Mouse (Mus musculus) forebrain, postnatal 0 days (tissue): ENCODE data around the gene Prdm16. TPM values are rescaled to one million over a fixed set of nuclear protein-coding genes. Genes with fewer than 3 reads are reported as not detected.
A peak's percentile ranks its signal among the peaks of the same experiment; 100 is the strongest.

Source experiments
- ATAC-seq: fragments of 200-750 bp; cut with Nextera tagmentation; 2 replicates; pipeline ENCODE4 v1.8.0; 2017; ENCODE audit warnings: mild to moderate bottlenecking, moderate library complexity
- DNase-seq: peaks from one replicate; pipeline ENCODE4 v3.0.0-alpha.2; 2015
- H3K27ac ChIP-seq: fragments of 300-500 bp; sonication (generic); 2 replicates; pipeline ENCODE4 v1.5.1; 2014; ENCODE audit warnings: low read depth, mild to moderate bottlenecking, antibody characterized with exemption, low read length, moderate library complexity, mixed read lengths
- H3K27me3 ChIP-seq: fragments of 300-500 bp; sonication (generic); 2 replicates; pipeline ENCODE4 v1.6.1; 2014; ENCODE audit warnings: mild to moderate bottlenecking, low read length, mixed read lengths; ENCODE audit not compliant: insufficient read depth
- H3K36me3 ChIP-seq: fragments of 300-500 bp; sonication (generic); 2 replicates; pipeline ENCODE4 v1.6.1; 2014; ENCODE audit warnings: mild to moderate bottlenecking, moderate library complexity; ENCODE audit not compliant: insufficient read depth
- H3K4me1 ChIP-seq: fragments of 300-500 bp; sonication (generic); 2 replicates; pipeline ENCODE4 v1.6.1; 2014; ENCODE audit warnings: antibody characterized with exemption; ENCODE audit not compliant: insufficient read depth
- H3K4me2 ChIP-seq: fragments of 300-500 bp; sonication (generic); 2 replicates; pipeline ENCODE4 v1.6.1; 2014; ENCODE audit warnings: low read depth, mild to moderate bottlenecking, moderate library complexity
- H3K4me3 ChIP-seq: fragments of 300-500 bp; sonication (generic); 2 replicates; pipeline ENCODE4 v1.5.1; 2014; ENCODE audit warnings: low read depth, low read length, mixed read lengths
- H3K9ac ChIP-seq: fragments of 300-500 bp; sonication (generic); 2 replicates; pipeline ENCODE4 v1.6.1; 2014; ENCODE audit warnings: mild to moderate bottlenecking
- H3K9me3 ChIP-seq: fragments of 300-500 bp; sonication (generic); 2 replicates; pipeline ENCODE4 v1.6.1; 2016; ENCODE audit warnings: low read length
- CTCF ChIP-seq: sonication (generic); IDR thresholded peaks from 2 replicates; pipeline ENCODE4 v1.5.1; 2016; ENCODE audit warnings: antibody characterized with exemption, control low read depth, low read depth
- WGBS: fragments of 180-500 bp; shearing (Covaris S2); extraction: QIAGEN DNeasy Blood & Tissue Kit; methylation state at CpG from one replicate; pipeline ENCODE4 v1.1.7; 2014; 5-methylcytosine and 5-hydroxymethylcytosine counted together
- polyA plus RNA-seq: library from polyadenylated mRNA; unstranded; fragments of >200 nt; fragmentation: Nextera tagmentation; extraction: Ambion mirVana; gene quantifications from 2 replicates; pipeline ENCODE4 v1.2.1, GENCODE M21; 2015
- total RNA-seq: library from RNA; depleted of rRNA; stranded (reverse); fragments of >200 nt; gene quantifications from 2 replicates; pipeline ENCODE4 v1.2.3, GENCODE M21; 2014

Prdm16 gene
- total and polyA plus RNA-seq, 2 experiments from 2014 or later: 10.7 to 16.3 TPM

DNA sequence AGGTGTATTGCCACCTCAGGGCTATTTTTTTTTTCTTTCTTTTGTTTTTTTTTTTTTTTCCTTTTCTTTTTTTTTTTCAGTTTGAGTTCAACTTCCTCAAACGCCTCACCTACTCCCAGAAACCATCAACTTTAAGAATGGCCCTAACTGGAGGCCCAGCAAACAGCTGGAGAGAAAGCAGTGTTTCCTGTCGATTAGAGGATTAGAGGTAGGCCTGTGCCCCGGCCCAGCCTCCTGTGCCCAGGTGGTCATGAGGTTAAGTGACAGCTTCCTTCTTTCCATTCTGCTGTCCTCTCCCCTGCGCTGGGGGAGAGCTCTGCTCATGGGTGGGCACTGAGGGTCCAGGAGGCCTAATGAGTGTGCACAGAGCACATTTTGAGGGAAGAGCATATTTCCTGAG is 105.3 kb downstream of the Prdm16 start:
- TF ChIP-seq CTCF: no peak
- Histone ChIP-seq H3K4me1 (peaks cover 3% of the 10 kb centered on the region; the same call in 1 of the 2 replicates), H3K27ac (no peak overlapping the region), H3K27me3 (no peaks in the 10 kb centered on the region), H3K36me3 (no peaks in the 10 kb centered on the region), H3K9me3 (no peaks in the 10 kb centered on the region), H3K4me3 (no peak overlapping the region), H3K9ac (no peak overlapping the region), H3K4me2 (no peak overlapping the region)
- no peak for ATAC-seq
- no peak for DNase-seq
- 48% methylated on average over 4 of the region's 4 CpGs for WGBS

- Histone ChIP-seq H3K27me3 (no peaks in the 10 kb centered on the region), H3K27ac (no peak overlapping the region), H3K4me1 (peaks cover 3% of the 10 kb centered on the region; the same call in 1 of the 2 replicates), H3K36me3 (no peaks in the 10 kb centered on the region), H3K4me3 (no peak overlapping the region), H3K4me2 (no peak overlapping the region), H3K9ac (no peak overlapping the region), H3K9me3 (no peaks in the 10 kb centered on the region)
- DNase-seq: no peak
- 68% methylated on average over 7 of the region's 7 CpGs for WGBS
- no peak for TF ChIP-seq CTCF
- no peak for ATAC-seq
Measured at GRCm38 (mm10) chr4:154530336-154530735, 106.3 kb downstream of the Prdm16 start.

GRCm38 (mm10) chr4:154527506-154527905 is 109.2 kb downstream of the Prdm16 start:
- H3K9me3 ChIP-seq: no peaks in the 10 kb centered on the region
- no peak overlapping the region for H3K9ac ChIP-seq
- no peak overlapping the region for H3K27ac ChIP-seq
- no peaks in the 10 kb centered on the region for H3K36me3 ChIP-seq
- no peak for TF ChIP-seq CTCF
- no peaks in the 10 kb centered on the region for H3K27me3 ChIP-seq
- H3K4me3 ChIP-seq: no peak overlapping the region
- ATAC-seq: no peak
- WGBS: 58% methylated on average over 9 of the region's 9 CpGs
- peaks cover 3% of the 10 kb centered on the region; the same call in 1 of the 2 replicates for H3K4me1 ChIP-seq
- DNase-seq: no peak
- no peak overlapping the region for H3K4me2 ChIP-seq

DNA sequence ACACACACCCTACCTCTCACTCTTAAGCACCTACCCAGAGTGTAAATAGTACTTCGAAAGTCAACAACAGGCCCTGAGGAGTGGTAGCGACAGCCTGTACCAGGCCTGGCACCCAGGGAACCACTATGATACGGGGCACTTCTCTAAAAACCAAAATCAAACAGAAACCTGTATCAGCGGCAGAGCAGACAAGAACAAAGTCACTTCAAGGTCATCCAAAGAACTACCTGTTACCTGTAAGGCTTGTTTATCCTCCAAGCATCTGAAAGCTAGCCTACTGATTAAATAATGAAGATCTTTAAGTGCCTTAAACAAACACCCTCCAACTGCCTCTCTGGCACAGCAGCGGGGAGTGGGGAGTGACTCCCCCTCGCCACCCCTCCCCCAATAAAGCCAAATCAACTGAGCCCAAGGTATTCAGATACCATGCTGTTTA is 110.3 kb downstream of the Prdm16 start:
- H3K4me3 ChIP-seq: no peak overlapping the region
- no peaks in the 10 kb centered on the region for H3K9me3 ChIP-seq
- ATAC-seq: no peak
- no peak for DNase-seq
- no peak overlapping the region for H3K9ac ChIP-seq
- H3K27me3 ChIP-seq: no peaks in the 10 kb centered on the region
- 87% methylated on average over 6 of the region's 6 CpGs for WGBS
- no peak overlapping the region for H3K4me2 ChIP-seq
- peaks cover 3% of the 10 kb centered on the region; the same call in 1 of the 2 replicates for H3K4me1 ChIP-seq
- no peak overlapping the region for H3K27ac ChIP-seq
- no peak for TF ChIP-seq CTCF
- no peaks in the 10 kb centered on the region for H3K36me3 ChIP-seq

- no peak for DNase-seq
- 63% methylated on average over 17 of the region's 17 CpGs for WGBS
- peak; percentile 23; the same call in 1 of the 2 replicates for ATAC-seq
Measured at GRCm38 (mm10) chr4:154523898-154524297, 112.8 kb downstream of the Prdm16 start.

DNA sequence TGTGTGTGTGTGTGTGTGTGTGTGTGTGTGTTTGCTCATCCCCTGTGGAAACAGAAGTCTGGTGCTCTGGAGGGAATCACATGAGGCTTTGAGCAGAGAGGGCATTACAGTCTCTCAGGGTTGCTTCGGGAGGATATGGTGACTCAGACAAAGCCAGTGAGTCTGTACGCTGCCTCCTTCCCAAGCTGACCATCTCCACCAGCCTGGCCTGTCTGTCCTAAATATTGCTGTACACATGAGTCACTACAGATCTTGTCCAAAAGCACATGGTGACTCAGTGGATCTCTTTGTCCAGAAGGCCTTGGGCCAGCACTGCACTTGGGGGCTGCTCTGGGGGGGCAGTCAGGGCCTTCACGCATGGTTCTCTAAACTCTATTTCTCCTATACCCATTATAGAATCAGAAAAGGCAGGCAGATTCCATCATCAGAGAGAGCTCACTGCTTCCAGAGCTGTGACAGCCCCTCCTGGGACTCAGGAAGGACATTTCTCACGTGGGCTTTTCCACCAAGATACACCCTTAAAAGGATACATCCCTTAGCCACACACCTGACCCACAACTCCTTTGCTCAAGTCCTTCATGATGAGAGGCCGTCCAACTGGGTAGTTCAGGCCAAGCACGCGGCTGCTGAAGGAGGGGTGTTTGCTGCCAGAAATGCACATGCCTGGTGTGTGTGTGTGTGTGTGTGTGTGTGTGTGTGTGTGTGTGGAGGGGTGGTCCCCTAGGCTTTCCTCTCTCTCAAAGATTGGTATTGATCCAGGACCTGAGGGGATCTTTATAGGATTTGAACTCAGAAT is 114.6 kb downstream of the Prdm16 start:
- Histone ChIP-seq H3K4me2 (no peak overlapping the region), H3K9ac (no peak overlapping the region), H3K4me3 (no peak overlapping the region), H3K9me3 (no peaks in the 10 kb centered on the region), H3K36me3 (no peaks in the 10 kb centered on the region), H3K27ac (no peak overlapping the region), H3K27me3 (no peaks in the 10 kb centered on the region), H3K4me1 (no peaks in the 10 kb centered on the region)
- DNase-seq (no peak), ATAC-seq (no peak)
- 76% methylated on average over 7 of the region's 7 CpGs for WGBS
- no peak for TF ChIP-seq CTCF

More at GRCm38 (mm10) chr4:154523898-154524297, 112.8 kb downstream of the Prdm16 start:
- Histone ChIP-seq H3K27ac (no peak overlapping the region), H3K4me2 (no peak overlapping the region), H3K36me3 (no peaks in the 10 kb centered on the region), H3K27me3 (no peaks in the 10 kb centered on the region), H3K9me3 (no peaks in the 10 kb centered on the region), H3K4me1 (no peaks in the 10 kb centered on the region), H3K4me3 (no peak overlapping the region), H3K9ac (no peak overlapping the region)
- no peak for TF ChIP-seq CTCF

- 54% methylated on average over 16 of the region's 16 CpGs for WGBS
Measured at GRCm38 (mm10) chr4:154519470-154520037, 117.1 kb downstream of the Prdm16 start.

More at GRCm38 (mm10) chr4:154519470-154520037, 117.1 kb downstream of the Prdm16 start:
- Histone ChIP-seq H3K9me3 (no peaks in the 10 kb centered on the region), H3K36me3 (no peaks in the 10 kb centered on the region), H3K4me1 (no peaks in the 10 kb centered on the region), H3K27ac (no peak overlapping the region), H3K4me2 (no peak overlapping the region), H3K9ac (no peak overlapping the region), H3K27me3 (no peaks in the 10 kb centered on the region), H3K4me3 (no peak overlapping the region)
- DNase-seq (no peak), ATAC-seq (no peak)
- no peak for TF ChIP-seq CTCF
